14 mouse cellular contexts compared by ENCODE assay signal in genomic region chr7:79968326-79968725, GRCm38 (mm10).
"Had no signal": no experiment of that assay in that cellular context is flagged by ENCODE, and none has a peak within 500 bp of the region (broad histone marks: within the 10 kb centered on the region; RNA-seq: fewer than 3 reads in every experiment).

No protein-coding gene starts in this region.

- DNase-seq: gastrocnemius, postnatal 14 days; gastrocnemius, postnatal 36 days; heart, adult 11 months; heart, adult 2 months; heart, postnatal 14 days; heart, postnatal 36 days; kidney, adult 11 months; kidney, adult 2 months; kidney, adult 9 months; kidney, postnatal 10 days; kidney, postnatal 25 days; kidney, postnatal 4 days; liver; liver, embryonic 13.5 days had no signal
